Mouse (Mus musculus) megakaryocyte-erythroid progenitor cell, adult 5-6 weeks (primary cell): ENCODE data around the gene Borcs7. TPM values are rescaled to one million over a fixed set of nuclear protein-coding genes. Genes with fewer than 3 reads are reported as not detected.

ENCODE experiments used
- ATAC-seq: replicated peaks from 2 replicates; pipeline ENCODE4 v1.8.0; 2016; ENCODE audit warnings: mild to moderate bottlenecking, inconsistent platforms; ENCODE audit not compliant: severe bottlenecking, poor library complexity, low FRiP score, low TSS enrichment
- total RNA-seq, 2 experiments: library from RNA; stranded (forward) in 1 of 2; stranded (reverse) in 1 of 2; fragments of 200-1000, 215-1000 nt in 1 of 2; fragments of >200 nt in 1 of 2; fragmentation: Nextera tagmentation in 1 of 2; gene quantifications; 2 replicates each; pipeline ENCODE4 v1.2.3; 2014 to 2017

Gene Borcs7
- total RNA-seq (2014; fragmentation: Nextera tagmentation) (11.3 TPM in 2 replicates), total RNA-seq (2017) (3.5 and 4.3 TPM in 2 replicates)

GRCm38 (mm10) chr19:46689460-46690372 lies at the start of gene Borcs7:
Borcs7 (plus strand) TSS chr19:46689906.
- peak; percentile 96 for ATAC-seq

- ATAC-seq = no peak
Measured at GRCm38 (mm10) chr19:46640780-46641179, 48.9 kb upstream of the Borcs7 start.

GRCm38 (mm10) chr19:46641420-46642085 lies 48.2 kb upstream of the Borcs7 start:
- ATAC-seq = no peak

- ATAC-seq = no peak
Measured at GRCm38 (mm10) chr19:46642136-46642753, 47.5 kb upstream of the Borcs7 start.

GRCm38 (mm10) chr19:46643236-46643635 lies 46.5 kb upstream of the Borcs7 start:
- no peak for ATAC-seq

GRCm38 (mm10) chr19:46644343-46644792 lies 45.3 kb upstream of the Borcs7 start:
- no peak for ATAC-seq

- no peak for ATAC-seq
Measured at GRCm38 (mm10) chr19:46644793-46645602, 44.7 kb upstream of the Borcs7 start.

GRCm38 (mm10) chr19:46646041-46646481 lies 43.6 kb upstream of the Borcs7 start:
- no peak for ATAC-seq

- ATAC-seq = no peak
Measured at GRCm38 (mm10) chr19:46647254-46647653, 42.5 kb upstream of the Borcs7 start.

- no peak for ATAC-seq
Measured at GRCm38 (mm10) chr19:46647850-46648249, 41.9 kb upstream of the Borcs7 start.

- no peak for ATAC-seq
Measured at GRCm38 (mm10) chr19:46648565-46648964, 41.1 kb upstream of the Borcs7 start.

- peak; percentile 65 for ATAC-seq
Measured at GRCm38 (mm10) chr19:46653188-46653587, 36.5 kb upstream of the Borcs7 start.

GRCm38 (mm10) chr19:46653616-46654235 lies 36.0 kb upstream of the Borcs7 start:
- ATAC-seq = no peak

GRCm38 (mm10) chr19:46655626-46656025 lies 34.1 kb upstream of the Borcs7 start:
- no peak for ATAC-seq

GRCm38 (mm10) chr19:46656151-46656840 lies 33.4 kb upstream of the Borcs7 start:
- ATAC-seq = no peak

GRCm38 (mm10) chr19:46657339-46658020 lies 32.2 kb upstream of the Borcs7 start:
- no peak for ATAC-seq

GRCm38 (mm10) chr19:46658348-46658747 lies 31.4 kb upstream of the Borcs7 start:
- ATAC-seq = no peak

GRCm38 (mm10) chr19:46658851-46659250 lies 30.9 kb upstream of the Borcs7 start:
- no peak for ATAC-seq
